ENCODE assay signal across 17 mouse cellular contexts in the genomic region with DNA sequence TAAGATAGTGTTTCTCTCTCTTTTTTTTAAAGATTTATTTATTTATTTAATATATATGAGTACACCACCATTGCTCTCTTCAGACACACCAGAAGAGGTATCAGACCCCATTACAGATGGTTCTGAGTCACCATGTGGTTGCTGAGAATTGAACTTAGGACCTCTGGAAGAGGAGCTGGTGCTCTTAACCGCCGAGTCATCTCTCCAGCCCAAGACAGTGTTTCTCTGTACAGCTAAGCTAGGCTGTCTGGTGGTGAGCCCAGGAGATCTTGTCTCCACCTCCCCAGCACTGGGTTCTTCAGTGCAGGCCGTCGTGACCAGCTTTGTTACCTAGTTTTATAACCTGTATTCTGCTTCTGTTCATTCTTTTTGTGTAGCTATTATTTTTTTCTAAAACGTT.
"Had no signal": no experiment of that assay in that cellular context is flagged by ENCODE, and none has a peak within 500 bp of the region (broad histone marks: within the 10 kb centered on the region; RNA-seq: fewer than 3 reads in every experiment).

No protein-coding gene starts in this region.

- DNase-seq: liver, postnatal 0 days; lung, adult 2 months; lung, postnatal 14 days; lung, postnatal 36 days; right cerebral cortex, postnatal 14 days; spleen, adult 18-20 months; thymus, adult 18-20 months; thymus, postnatal 14 days; thymus, postnatal 36 days had no signal

- H3K4me3 ChIP-seq: liver, embryonic 15.5 days; lung, embryonic 15.5 days; megakaryocyte, embryonic 14.5 days; midbrain, embryonic 12.5 days; midbrain, embryonic 15.5 days; neural tube, embryonic 12.5 days had no signal

- H3K9ac ChIP-seq: liver, embryonic 15.5 days; liver, postnatal 0 days; lung, embryonic 15.5 days; midbrain, embryonic 12.5 days; midbrain, embryonic 15.5 days; neural tube, embryonic 12.5 days had no signal

- H3K27ac ChIP-seq: liver, embryonic 15.5 days; lung, embryonic 15.5 days; macrophage; midbrain, embryonic 12.5 days; midbrain, embryonic 15.5 days; neural tube, embryonic 12.5 days had no signal

- H3K9me3 ChIP-seq: liver, embryonic 15.5 days; lung, embryonic 15.5 days; megakaryocyte, embryonic 14.5 days; midbrain, embryonic 12.5 days; midbrain, embryonic 15.5 days; neural tube, embryonic 12.5 days had no signal

- H3K4me2 ChIP-seq: liver, embryonic 15.5 days; lung, embryonic 15.5 days; midbrain, embryonic 12.5 days; midbrain, embryonic 15.5 days; neural tube, embryonic 12.5 days had no signal

- ATAC-seq: liver, postnatal 0 days; lung, postnatal 0 days; midbrain, embryonic 15.5 days had no signal

- H3K27me3 ChIP-seq: liver, embryonic 15.5 days; lung, embryonic 15.5 days; megakaryocyte, embryonic 14.5 days; midbrain, embryonic 12.5 days; midbrain, embryonic 15.5 days; neural tube, embryonic 12.5 days had no signal
